11 mouse cellular contexts compared by ENCODE assay signal in genomic region chr4:133197355-133197754, GRCm38 (mm10). TPM values are rescaled to one million over a fixed set of nuclear protein-coding genes. Genes with fewer than 3 reads are reported as not detected.
A peak's percentile ranks its signal among the peaks of the same experiment; 100 is the strongest.
DNase-seq lines count a peak whose midpoint lies in the region; ATAC-seq and TF ChIP-seq lines count a peak whose summit lies in the region.
"Had no signal": no experiment of that assay in that cellular context is flagged by ENCODE, and none has a peak within 500 bp of the region (broad histone marks: within the 10 kb centered on the region; RNA-seq: fewer than 3 reads in every experiment).

No protein-coding gene starts in this region.

- H3K4me2 ChIP-seq in heart, postnatal 0 days (ENCODE audit: low read depth, low read length), result no peak overlapping the region
- no peak overlapping the region for H3K4me2 ChIP-seq in forebrain, embryonic 16.5 days (ENCODE audit: low read length)
- no peak overlapping the region for H3K4me2 ChIP-seq in midbrain, embryonic 11.5 days

- ATAC-seq in heart, postnatal 0 days (ENCODE audit: insufficient read depth, low read depth), result no peak
- ATAC-seq in forebrain, embryonic 16.5 days, result peak; percentile 8; the same call in 1 of the 2 replicates
- ATAC-seq in midbrain, embryonic 11.5 days (ENCODE audit: low FRiP score), result 0 out of 2 replicates have a peak, but pooled peaks have one; percentile 6

- TF ChIP-seq CTCF in heart, postnatal 0 days (IDR thresholded peaks at IDR 0.05; ENCODE audit: low read depth), result no peak
- no peak for TF ChIP-seq CTCF in cortical plate, adult 2 months (IDR thresholded peaks at IDR 0.05; ENCODE audit: extremely low read depth, insufficient read depth, low read length)

- H3K27me3 ChIP-seq in heart, postnatal 0 days (ENCODE audit: control insufficient read depth, insufficient read depth, low read length), result no peaks in the 10 kb centered on the region
- no peaks in the 10 kb centered on the region for H3K27me3 ChIP-seq in forebrain, embryonic 16.5 days (replicated peaks; ENCODE audit: control insufficient read depth, insufficient read depth, low read length)
- H3K27me3 ChIP-seq in midbrain, embryonic 11.5 days (ENCODE audit: control insufficient read depth, insufficient read depth, low read length), result no peaks in the 10 kb centered on the region

- 34% methylated on average over 5 of the region's 5 CpGs for WGBS in heart, postnatal 0 days
- WGBS in forebrain, embryonic 16.5 days, result 5% methylated on average over 5 of the region's 5 CpGs
- WGBS in midbrain, embryonic 11.5 days, result 11% methylated on average over 5 of the region's 5 CpGs

- no peak overlapping the region for H3K4me3 ChIP-seq in heart, postnatal 0 days (ENCODE audit: low read depth, low read length)
- H3K4me3 ChIP-seq in cortical plate, adult 2 months (ENCODE audit: insufficient read depth, low read length), result no peak overlapping the region
- H3K4me3 ChIP-seq in forebrain, embryonic 16.5 days (replicated peaks; ENCODE audit: low read length), result no peak overlapping the region
- H3K4me3 ChIP-seq in midbrain, embryonic 11.5 days (ENCODE audit: low read depth, low read length), result no peak overlapping the region

- no peak for TF ChIP-seq EP300 in heart, postnatal 0 days (IDR thresholded peaks at IDR 0.05; ENCODE audit: low read depth)

- no peak for TF ChIP-seq POLR2A in cortical plate, adult 2 months (IDR thresholded peaks at IDR 0.05; ENCODE audit: extremely low read depth, insufficient read depth, low read length)

- H3K36me3 ChIP-seq in heart, postnatal 0 days (replicated peaks; ENCODE audit: control insufficient read depth, insufficient read depth, low read length), result peaks cover 46% of the 10 kb centered on the region
- H3K36me3 ChIP-seq in forebrain, embryonic 16.5 days (ENCODE audit: control insufficient read depth, insufficient read depth), result peaks cover 8% of the 10 kb centered on the region; the same call in 1 of the 2 replicates
- H3K36me3 ChIP-seq in midbrain, embryonic 11.5 days (ENCODE audit: control insufficient read depth, insufficient read depth, low read length), result peaks cover 8% of the 10 kb centered on the region; the same call in 1 of the 2 replicates

- no peaks in the 10 kb centered on the region for H3K9me3 ChIP-seq in heart, postnatal 0 days (replicated peaks; ENCODE audit: control insufficient read depth, low read length)
- no peaks in the 10 kb centered on the region for H3K9me3 ChIP-seq in forebrain, embryonic 16.5 days (ENCODE audit: control insufficient read depth, low read length)
- H3K9me3 ChIP-seq in midbrain, embryonic 11.5 days (ENCODE audit: control insufficient read depth, low read length), result no peaks in the 10 kb centered on the region
- H3K9me3 ChIP-seq: G1E had no signal

- H3K4me1 ChIP-seq in heart, postnatal 0 days (ENCODE audit: control insufficient read depth, insufficient read depth), result peaks cover 35% of the 10 kb centered on the region; the same call in 1 of the 2 replicates
- peaks cover 8% of the 10 kb centered on the region; the same call in 1 of the 2 replicates for H3K4me1 ChIP-seq in cortical plate, adult 2 months (ENCODE audit: control insufficient read depth, insufficient read depth, low read length)
- H3K4me1 ChIP-seq in forebrain, embryonic 16.5 days (replicated peaks; ENCODE audit: control insufficient read depth, insufficient read depth, low read length), result peaks cover 55% of the 10 kb centered on the region
- H3K4me1 ChIP-seq in midbrain, embryonic 11.5 days (ENCODE audit: control insufficient read depth, insufficient read depth, low read length), result peaks cover 43% of the 10 kb centered on the region

- DNase-seq in heart, postnatal 0 days (ENCODE audit: low spot score), result no peak
- DNase-seq in heart, adult 11 months, result no peak
- no peak for DNase-seq in midbrain, embryonic 11.5 days (ENCODE audit: low spot score, missing footprints)
- no peak for DNase-seq in urinary bladder, postnatal 25 days (ENCODE audit: low spot score)
- no peak for DNase-seq in thymus, postnatal 25 days
- DNase-seq in frontal cortex, postnatal 25 days (ENCODE audit: low spot score in 2 of 2), result no peak
- DNase-seq: cerebellum, adult 18-20 months had no signal

- H3K9ac ChIP-seq in heart, postnatal 0 days (replicated peaks; ENCODE audit: low read depth, low read length), result no peak overlapping the region
- peak overlapping the region; percentile 36 for H3K9ac ChIP-seq in forebrain, embryonic 16.5 days (replicated peaks; ENCODE audit: low read depth, low read length)
- H3K9ac ChIP-seq in midbrain, embryonic 11.5 days (ENCODE audit: low read length), result peak overlapping the region; percentile 36; the same call in 1 of the 2 replicates

- peak overlapping the region; percentile 62 for H3K27ac ChIP-seq in heart, postnatal 0 days (ENCODE audit: low read depth)
- peak overlapping the region; percentile 51; the same call in 1 of the 2 replicates for H3K27ac ChIP-seq in cortical plate, adult 2 months (ENCODE audit: insufficient read depth, low read length)
- H3K27ac ChIP-seq in forebrain, embryonic 16.5 days (ENCODE audit: low read length), result peak overlapping the region; percentile 85
- H3K27ac ChIP-seq in midbrain, embryonic 11.5 days (ENCODE audit: low read depth, low read length), result peak overlapping the region; percentile 81

RNA-seq across cellular contexts. Expression of gene Cd164l2, which starts 14.6 kb away (rescaled TPM):
- total RNA-seq in heart, postnatal 0 days (2014; rRNA removed; ENCODE audit: low replicate concordance), result not detected in 2 replicates
- 0.23 and 0.33 TPM in 2 replicates for polyA plus RNA-seq in heart, postnatal 0 days (2015; fragmentation: Nextera tagmentation; extraction: Ambion mirVana)
- 10.9 and 11.9 TPM in 2 replicates for polyA plus RNA-seq in cortical plate, adult 2 months (2012; rRNA removed)
- polyA plus RNA-seq in forebrain, embryonic 16.5 days (2015; fragmentation: Nextera tagmentation; extraction: Ambion mirVana), result 0.88 and 1.1 TPM in 2 replicates
- 0.23 and 0.47 TPM in 2 replicates for polyA plus RNA-seq in midbrain, embryonic 11.5 days (2014; fragmentation: Nextera tagmentation; extraction: Ambion mirVana)
- total RNA-seq: G1E had no signal
- polyA plus RNA-seq: G1E had no signal

RNA-seq across cellular contexts. Expression of gene Gpr3, which starts 15.0 kb away (rescaled TPM):
- total RNA-seq in heart, postnatal 0 days (2014; rRNA removed; ENCODE audit: low replicate concordance), result not detected in 2 replicates
- 0.15 and 0.21 TPM in 2 replicates for polyA plus RNA-seq in heart, postnatal 0 days (2015; fragmentation: Nextera tagmentation; extraction: Ambion mirVana)
- polyA plus RNA-seq in cortical plate, adult 2 months (2012; rRNA removed), result 11.2 and 16.1 TPM in 2 replicates
- polyA plus RNA-seq in forebrain, embryonic 16.5 days (2015; fragmentation: Nextera tagmentation; extraction: Ambion mirVana), result 0.57 and 1.4 TPM in 2 replicates
- polyA plus RNA-seq in midbrain, embryonic 11.5 days (2014; fragmentation: Nextera tagmentation; extraction: Ambion mirVana), result 0.10 and 0.55 TPM in 2 replicates
- polyA plus RNA-seq: thymus, postnatal 0 days had no signal

RNA-seq across cellular contexts. Expression of gene Map3k6, which starts 43.3 kb away (rescaled TPM):
- 13.8 and 14.8 TPM in 2 replicates for total RNA-seq in heart, postnatal 0 days (2014; rRNA removed; ENCODE audit: low replicate concordance)
- polyA plus RNA-seq in heart, postnatal 0 days (2015; fragmentation: Nextera tagmentation; extraction: Ambion mirVana), result 2.7 and 2.8 TPM in 2 replicates
- polyA plus RNA-seq in cortical plate, adult 2 months (2012; rRNA removed), result 7.8 and 7.9 TPM in 2 replicates
- 2.1 and 2.3 TPM in 2 replicates for polyA plus RNA-seq in forebrain, embryonic 16.5 days (2015; fragmentation: Nextera tagmentation; extraction: Ambion mirVana)
- 1.3 and 2.0 TPM in 2 replicates for polyA plus RNA-seq in midbrain, embryonic 11.5 days (2014; fragmentation: Nextera tagmentation; extraction: Ambion mirVana)
